Mouse (Mus musculus): ENCODE measurements at regions not wholly inside any gene's neighbourhood (a gene's known extent, or its start where the extent isn't known, plus 50 kb on each side); places are given as distances from the start of the nearest gene placed in this dataset.

GRCm38 (mm10) chr13:103683169-103683568, 91.2 kb downstream of the Srek1 start:
- DNase-seq, result no peak

- DNase-seq, result no peak
Observed at GRCm38 (mm10) chr13:103680740-103681139, 93.7 kb downstream of the Srek1 start.

DNA sequence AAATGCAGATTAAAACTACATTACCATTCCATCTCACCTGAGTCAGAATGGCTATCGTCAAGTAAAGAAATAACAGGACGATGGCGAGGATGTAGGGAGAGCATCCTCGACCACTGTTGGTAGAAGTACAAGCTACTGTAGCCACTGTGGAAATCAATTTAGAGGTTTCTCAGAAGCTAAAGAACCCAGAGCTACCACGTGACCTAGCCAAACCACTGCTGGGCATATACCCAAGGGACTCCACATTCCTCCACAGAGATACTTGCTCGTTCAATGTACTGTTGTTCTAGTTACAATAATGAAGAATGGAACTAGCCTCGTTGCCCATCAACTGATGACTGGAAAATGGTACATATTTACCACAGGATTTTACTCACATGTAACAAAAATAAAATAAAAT, 94.4 kb downstream of the Srek1 start:
- DNase-seq, result no peak

DNA sequence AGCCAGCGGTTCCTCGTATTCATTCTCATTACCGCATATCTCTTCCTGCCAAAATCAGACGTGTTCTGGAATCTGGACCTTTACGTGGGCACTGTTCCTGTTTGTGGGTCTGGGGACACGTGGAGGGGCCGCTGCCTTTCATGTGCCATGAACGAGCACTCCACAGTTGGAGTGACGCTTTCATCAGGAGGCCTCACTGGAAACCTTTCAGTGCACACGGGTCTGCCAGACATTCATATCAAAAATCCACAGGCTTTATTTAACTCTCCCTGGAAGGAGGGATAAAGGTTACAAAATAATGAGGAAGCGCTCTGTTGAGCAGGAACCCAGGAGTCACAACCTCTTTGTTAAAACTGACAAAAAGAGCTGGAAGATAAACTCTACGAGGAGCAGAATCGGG, 97.6 kb downstream of the Srek1 start:
- DNase-seq, result no peak

DNA sequence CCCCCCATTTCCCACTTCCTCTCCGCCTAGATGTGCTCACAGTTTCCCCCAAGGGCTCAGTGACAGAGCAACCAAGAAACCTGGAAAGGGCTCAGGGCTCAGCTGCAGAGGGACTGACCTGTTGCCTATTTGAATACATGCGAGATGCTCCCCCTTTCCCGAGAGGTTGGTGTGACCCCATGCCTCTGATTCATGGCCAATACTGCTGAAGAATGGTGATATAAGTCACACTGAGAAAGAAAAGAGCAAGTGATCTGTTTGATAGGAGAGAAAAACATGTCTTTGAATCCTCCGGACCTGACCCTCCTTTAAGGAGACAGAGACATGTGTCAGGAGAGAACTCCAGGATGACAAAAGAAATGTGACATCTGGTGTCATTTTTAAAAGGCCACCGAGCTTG, 98.2 kb downstream of the Srek1 start:
- no peak for DNase-seq

DNA sequence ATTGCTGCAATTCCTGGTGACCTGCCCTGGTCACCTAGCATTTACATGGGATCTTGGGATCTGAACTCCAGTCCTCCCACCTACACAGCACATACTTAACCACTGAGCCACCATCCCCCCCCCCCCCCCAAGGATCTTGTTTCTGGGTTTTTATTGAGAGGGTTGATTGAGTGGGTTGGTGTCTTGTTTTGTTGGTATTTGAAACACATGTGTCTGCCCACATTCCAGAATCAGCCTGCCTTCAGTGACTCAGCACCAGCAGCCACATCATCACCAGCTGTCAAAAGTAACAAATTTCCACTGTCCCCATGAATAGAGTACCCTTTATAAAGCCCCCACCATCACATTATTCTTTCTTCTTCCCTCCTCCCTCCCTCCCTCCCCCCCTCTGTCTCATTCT, 103.8 kb downstream of the Srek1 start:
- DNase-seq, result no peak

- no peak for DNase-seq
Observed at GRCm38 (mm10) chr13:103669856-103670255, 104.6 kb downstream of the Srek1 start.

DNA sequence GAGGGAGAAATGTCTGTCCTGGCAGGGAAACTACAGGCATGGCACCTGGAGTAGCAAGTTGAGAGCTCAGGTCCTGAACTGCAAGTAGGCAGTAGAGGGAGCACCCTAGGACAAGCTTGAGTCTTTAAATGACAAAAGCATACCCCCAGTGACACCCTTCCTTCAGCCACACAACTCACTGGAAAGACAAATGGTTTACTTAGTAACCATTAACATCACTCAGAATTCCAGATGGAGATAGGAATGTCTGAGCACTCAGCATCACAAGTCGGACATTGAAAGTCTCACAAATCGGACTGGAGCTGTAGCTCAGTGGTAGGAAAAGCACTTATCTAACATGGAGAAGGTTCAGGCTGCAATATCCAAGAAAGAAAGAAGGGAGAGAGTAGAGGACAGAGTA, 106.7 kb downstream of the Srek1 start:
- no peak for DNase-seq

DNA sequence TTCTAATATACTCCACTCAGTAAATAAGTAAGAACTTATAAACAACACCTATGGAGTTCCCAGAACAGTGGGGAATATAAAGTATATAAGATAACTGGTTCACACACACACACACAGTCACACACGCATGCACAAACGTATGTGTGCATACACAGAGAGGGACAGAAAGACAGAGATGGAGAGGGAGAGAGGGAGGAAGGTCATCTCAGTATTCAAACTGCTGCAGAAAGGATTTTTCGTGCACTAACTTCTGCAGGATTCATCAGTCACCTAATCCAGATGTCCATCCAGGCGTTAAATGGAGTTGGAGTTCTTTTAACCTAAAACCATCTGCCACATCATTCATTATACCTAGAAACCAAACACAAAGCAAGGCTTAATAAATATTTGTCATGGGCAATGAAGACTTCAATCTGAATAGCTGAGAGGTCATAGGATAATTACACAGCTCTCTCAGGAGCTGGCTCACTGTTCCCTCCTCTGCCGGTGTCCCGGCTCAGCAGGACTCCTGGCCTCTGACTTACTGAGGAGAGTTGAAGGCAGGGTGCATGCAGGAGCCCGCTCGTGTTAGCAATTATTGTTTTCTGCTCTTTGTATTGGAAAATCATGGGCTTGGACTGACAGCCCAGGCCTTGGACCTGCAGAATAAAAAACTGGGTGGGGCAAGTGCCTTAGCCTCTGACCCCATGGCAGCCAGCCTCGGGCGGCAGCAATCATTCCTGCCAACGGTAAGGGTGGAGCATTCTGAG, 114.0 kb downstream of the Srek1 start:
- no peak for DNase-seq

DNA sequence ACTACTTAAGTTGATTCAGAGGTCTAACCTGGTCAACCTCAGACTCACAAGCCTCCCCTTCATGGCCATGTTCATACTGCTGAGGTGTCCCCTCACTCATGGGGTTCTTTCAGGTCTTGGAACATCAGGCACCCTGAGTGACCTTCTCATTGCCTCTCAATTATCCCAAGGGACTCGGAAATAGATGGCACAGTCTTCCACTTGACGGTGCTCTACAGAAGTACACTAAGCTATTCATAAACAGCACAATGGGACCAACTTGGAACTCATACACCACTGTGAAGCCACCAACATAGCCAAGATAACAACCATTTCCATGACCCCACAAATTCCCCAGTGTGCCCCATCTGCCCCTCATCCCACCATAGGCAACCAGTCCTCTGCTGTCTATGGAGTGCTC, 118.4 kb downstream of the Srek1 start:
- DNase-seq, result no peak

- DNase-seq, result no peak
Observed at GRCm38 (mm10) chr13:103653216-103653615, 121.2 kb downstream of the Srek1 start.

- no peak for DNase-seq
Observed at GRCm38 (mm10) chr13:103649383-103649782, 125.0 kb downstream of the Srek1 start.

GRCm38 (mm10) chr13:103648016-103648415, 126.4 kb downstream of the Srek1 start:
- no peak for DNase-seq

GRCm38 (mm10) chr13:103646035-103646434, 128.4 kb downstream of the Srek1 start:
- no peak for DNase-seq

DNA sequence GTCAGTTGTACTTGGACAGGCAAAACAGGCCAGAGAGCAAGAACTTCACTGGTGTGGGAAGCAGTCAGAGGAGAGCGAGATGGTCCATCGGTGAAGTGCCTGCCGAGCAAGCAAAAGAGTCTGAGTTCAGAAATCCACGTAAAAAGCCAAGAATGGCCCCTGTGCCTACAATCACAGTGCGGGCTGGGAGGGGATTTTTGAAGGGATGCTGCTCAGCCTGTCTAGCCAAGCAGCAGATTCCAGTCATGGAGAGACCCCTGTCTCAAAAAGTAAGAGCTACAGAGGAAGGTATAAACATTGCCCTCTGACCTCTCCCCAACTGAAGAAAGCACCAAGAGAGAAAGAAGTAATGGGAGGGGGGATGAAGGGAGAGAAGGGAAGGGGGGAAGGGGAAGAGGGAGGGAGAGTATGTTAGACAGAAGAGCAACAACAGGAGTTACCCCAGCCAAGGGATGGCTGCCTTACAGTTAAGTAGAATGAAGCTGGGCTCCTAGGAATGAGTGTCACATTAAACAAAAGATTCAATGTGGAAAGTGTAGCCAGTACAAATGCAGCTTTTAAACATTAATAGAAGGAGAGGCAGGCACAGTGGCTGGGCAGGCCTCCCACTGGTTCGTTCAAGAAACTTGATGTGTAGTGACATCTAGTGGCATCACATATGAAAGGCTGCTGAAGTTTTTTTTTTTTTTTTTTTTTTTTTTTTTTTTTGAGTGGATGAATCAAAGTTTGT, 130.2 kb downstream of the Srek1 start:
- peak; percentile 57 for DNase-seq

DNA sequence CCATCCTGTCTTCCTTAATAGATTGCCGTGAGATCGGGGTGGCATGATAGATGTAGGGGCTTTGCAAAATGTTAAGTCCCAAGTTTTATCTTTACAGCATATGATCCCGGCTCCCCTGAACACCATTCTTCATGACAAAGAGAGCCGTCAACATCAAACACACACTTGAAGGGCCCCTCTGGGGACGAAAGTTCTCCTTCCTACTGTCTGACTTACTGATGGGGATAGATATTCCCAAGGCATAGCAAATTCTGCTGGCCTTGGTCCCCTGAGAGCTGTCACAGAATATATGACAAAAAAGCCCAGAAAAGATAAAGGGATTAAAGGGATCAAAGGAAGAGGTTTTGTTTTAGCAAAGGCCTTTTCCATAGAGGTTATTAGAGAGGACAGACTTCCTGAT, 130.9 kb downstream of the Srek1 start:
- peak; percentile 32 for DNase-seq

DNA sequence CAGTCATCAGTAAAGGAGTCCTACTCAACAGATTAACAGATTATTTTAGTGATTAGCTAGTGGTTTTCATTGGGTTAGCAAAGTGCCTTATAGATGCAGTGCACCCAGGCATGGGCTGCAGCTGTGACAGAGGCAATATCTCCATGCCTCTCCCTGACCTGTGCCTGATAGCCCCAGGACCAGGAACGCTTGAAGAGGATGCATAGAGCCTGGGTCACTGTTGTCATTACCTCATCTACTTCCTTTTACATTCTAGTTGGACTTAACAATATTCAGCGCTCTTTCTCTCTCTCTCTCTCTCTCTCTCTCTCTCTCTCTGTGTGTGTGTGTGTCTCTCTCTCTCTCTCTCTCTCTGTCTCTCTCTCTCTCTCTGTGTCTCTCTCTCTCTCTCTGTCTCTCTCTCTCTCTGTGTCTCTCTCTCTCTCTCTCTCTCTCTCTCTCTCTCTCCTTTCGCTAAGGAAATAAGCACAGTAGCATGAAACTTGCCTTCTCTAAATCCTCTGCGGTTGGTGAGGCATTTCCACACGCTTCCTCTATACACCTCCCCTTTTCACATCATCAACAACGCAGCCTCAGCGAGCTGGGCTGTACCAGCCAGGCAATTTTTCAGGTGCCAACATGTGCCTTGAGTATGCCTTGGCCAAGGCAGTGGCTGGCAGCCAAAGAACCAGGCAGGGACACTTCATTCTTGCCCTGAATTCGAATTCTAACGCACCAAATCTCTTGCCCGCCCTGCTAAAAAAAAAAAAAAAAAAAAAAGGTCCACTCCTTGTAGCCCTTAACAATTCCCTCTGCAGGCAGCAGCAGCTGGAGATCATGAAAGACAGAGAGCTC, 131.6 kb downstream of the Srek1 start:
- peak; percentile 51 for DNase-seq

DNA sequence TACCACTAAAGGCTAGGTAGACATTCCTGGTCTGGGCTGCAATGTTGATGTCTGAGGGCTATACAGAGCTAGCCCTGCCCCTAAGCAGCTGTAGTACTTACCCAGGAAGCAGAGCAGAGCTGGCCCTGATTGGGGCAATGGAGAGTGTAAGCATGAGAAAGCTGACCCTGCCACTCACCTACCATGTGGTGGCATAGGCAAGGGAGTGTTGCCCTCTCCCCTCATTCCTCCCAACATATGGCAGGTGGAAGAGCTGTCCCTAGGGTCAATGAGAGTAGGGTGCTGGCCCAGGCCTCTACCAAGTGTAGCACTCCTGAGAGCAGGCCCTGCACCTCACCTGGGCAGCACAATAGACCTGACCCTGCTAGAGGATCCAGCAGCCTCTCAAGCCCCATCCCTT, 136.4 kb downstream of the Srek1 start:
- DNase-seq, result no peak

- no peak for DNase-seq
Observed at GRCm38 (mm10) chr13:103637414-103637813, 137.0 kb downstream of the Srek1 start.

DNA sequence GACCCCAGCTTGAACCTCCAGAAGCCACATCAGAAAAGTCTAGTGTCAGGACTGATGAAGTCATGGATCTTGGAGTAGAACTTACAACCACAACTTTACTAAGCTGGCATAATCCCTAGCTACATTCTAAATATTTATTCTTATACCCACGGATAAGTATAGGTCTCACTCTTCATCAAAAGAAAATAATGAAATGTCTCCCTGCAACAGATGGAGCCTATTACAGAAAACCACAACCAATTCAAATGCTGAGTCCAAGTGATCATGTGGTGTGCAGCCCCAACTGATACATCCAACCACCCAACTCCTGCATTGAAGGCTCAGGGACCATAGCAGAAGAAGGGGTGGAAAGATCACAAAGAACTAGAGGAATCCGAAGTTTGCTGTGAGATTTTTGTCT, 137.8 kb downstream of the Srek1 start:
- no peak for DNase-seq

- DNase-seq, result no peak
Observed at GRCm38 (mm10) chr13:103623810-103624209, 150.6 kb downstream of the Srek1 start.

DNA sequence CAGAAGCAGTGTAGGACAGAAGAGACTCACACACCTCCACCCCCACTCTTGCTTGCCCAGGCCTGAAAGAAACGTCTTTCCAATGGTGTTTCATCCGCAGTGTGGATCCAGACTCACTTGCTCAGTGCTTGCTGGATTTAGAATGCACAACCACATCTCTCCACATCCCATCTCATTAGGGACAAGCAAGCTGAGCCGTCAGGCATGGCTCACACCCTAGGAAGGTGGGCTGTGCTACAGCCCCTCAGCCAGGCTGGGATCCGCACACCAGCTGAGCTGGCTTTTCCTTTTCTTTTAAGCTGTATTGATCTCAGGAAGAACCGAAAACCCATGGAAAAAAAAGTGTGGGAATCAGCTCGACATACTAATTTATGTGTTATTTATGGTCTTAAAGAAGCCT, 151.1 kb downstream of the Srek1 start:
- DNase-seq, result no peak

- DNase-seq, result no peak
Observed at GRCm38 (mm10) chr13:103622324-103622723, 152.1 kb downstream of the Srek1 start.
